Mouse (Mus musculus) lung, embryonic 15.5 days (tissue): ENCODE measurements around the gene Pfkfb2. TPM values are rescaled to one million over a fixed set of nuclear protein-coding genes. Genes with fewer than 3 reads are reported as not detected.
"Not testable (repeated sequence)": the region's sequence is repeated elsewhere in the genome, so short reads cannot be mapped to it uniquely, and the experiment has no call there.

Source experiments
- ATAC-seq: fragments of 200-750 bp; cut with Nextera tagmentation; 2 replicates; pipeline ENCODE4 v1.8.0; 2017; ENCODE audit warnings: moderate number of reproducible peaks, borderline replicate concordance; ENCODE audit not compliant: low FRiP score, low TSS enrichment; ENCODE audit errors: extremely low read depth
- H3K27ac ChIP-seq: fragments of 300-500 bp; sonication (generic); 2 replicates; pipeline ENCODE4 v1.5.1; 2015; ENCODE audit warnings: moderate library complexity, mild to moderate bottlenecking, inconsistent platforms
- H3K27me3 ChIP-seq: fragments of 300-500 bp; sonication (generic); 2 replicates; pipeline ENCODE4 v1.6.1; 2015; ENCODE audit warnings: inconsistent platforms
- H3K36me3 ChIP-seq: fragments of 300-500 bp; sonication (generic); 2 replicates; pipeline ENCODE4 v1.6.1; 2015; ENCODE audit warnings: inconsistent platforms
- H3K4me1 ChIP-seq: fragments of 300-500 bp; sonication (generic); 2 replicates; pipeline ENCODE4 v1.6.1; 2015; ENCODE audit warnings: inconsistent platforms
- H3K4me2 ChIP-seq: fragments of 300-500 bp; sonication (generic); 2 replicates; pipeline ENCODE4 v1.6.1; 2015; ENCODE audit warnings: inconsistent platforms, mild to moderate bottlenecking, moderate library complexity
- H3K4me3 ChIP-seq: fragments of 300-500 bp; sonication (generic); 2 replicates; pipeline ENCODE4 v1.5.1; 2015; ENCODE audit warnings: mild to moderate bottlenecking, inconsistent platforms
- H3K9ac ChIP-seq: fragments of 300-500 bp; sonication (generic); 2 replicates; pipeline ENCODE4 v1.6.1; 2015; ENCODE audit warnings: inconsistent platforms
- H3K9me3 ChIP-seq: fragments of 300-500 bp; sonication (generic); 2 replicates; pipeline ENCODE4 v1.6.1; 2016; ENCODE audit warnings: inconsistent platforms
- WGBS: fragments of 180-500 bp; shearing (Covaris S2); methylation state at CpG from one replicate; pipeline ENCODE4 v1.1.7; 2015; 5-methylcytosine and 5-hydroxymethylcytosine counted together
- polyA plus RNA-seq: library from polyadenylated mRNA; unstranded; fragments of >200 nt; fragmentation: Nextera tagmentation; extraction: Ambion mirVana; gene quantifications from 2 replicates; pipeline ENCODE4 v1.2.1, GENCODE M21; 2015

The Pfkfb2 gene
- polyA plus RNA-seq, 1 experiment from 2014 or later: 9.5 TPM

- Histone ChIP-seq H3K27ac (no peak overlapping the region), H3K4me1 (no peaks in the 10 kb centered on the region), H3K27me3 (no peaks in the 10 kb centered on the region), H3K4me2 (no peak overlapping the region), H3K4me3 (no peak overlapping the region), H3K36me3 (no peaks in the 10 kb centered on the region), H3K9ac (no peak overlapping the region), H3K9me3 (no peaks in the 10 kb centered on the region)
- no peak for ATAC-seq
- WGBS: 75% methylated on average over 2 of the region's 2 CpGs
Observed at GRCm38 (mm10) chr1:130678551-130678950, 50.5 kb downstream of the Pfkfb2 start.

GRCm38 (mm10) chr1:130663576-130663975 lies 65.5 kb downstream of the Pfkfb2 start:
- H3K4me2 ChIP-seq, H3K27ac ChIP-seq, H3K27me3 ChIP-seq, H3K9ac ChIP-seq, H3K4me1 ChIP-seq, H3K36me3 ChIP-seq, ATAC-seq, H3K4me3 ChIP-seq, H3K9me3 ChIP-seq: not testable (repeated sequence)
- WGBS: 84% methylated on average over 5 of the region's 5 CpGs

GRCm38 (mm10) chr1:130661454-130661853 lies 67.6 kb downstream of the Pfkfb2 start, which contains the start of gene C4bp:
Gene C4bp (minus strand): TSS chr1:130661632.
- H3K27ac ChIP-seq: no peak within 1 kb of the TSS
- no peak within 1 kb of the TSS for H3K4me3 ChIP-seq
- no peaks in the 10 kb centered on the region for H3K36me3 ChIP-seq
- no peaks in the 10 kb centered on the region for H3K27me3 ChIP-seq
- no peaks in the 10 kb centered on the region for H3K9me3 ChIP-seq
- no peak within 1 kb of the TSS for H3K9ac ChIP-seq
- WGBS: 17% methylated on average over 3 of the region's 3 CpGs
- ATAC-seq: no peak
- H3K4me1 ChIP-seq: 0 out of 2 replicates have a peak, but pooled peaks cover 2% of the 10 kb centered on the region
- no peak within 1 kb of the TSS for H3K4me2 ChIP-seq

- not testable (repeated sequence) for H3K4me1 ChIP-seq, H3K9me3 ChIP-seq, H3K27me3 ChIP-seq, H3K4me2 ChIP-seq, H3K4me3 ChIP-seq, H3K36me3 ChIP-seq, ATAC-seq, H3K9ac ChIP-seq, H3K27ac ChIP-seq
- 26% methylated on average over 5 of the region's 5 CpGs for WGBS
Observed at GRCm38 (mm10) chr1:130659641-130660040, 69.4 kb downstream of the Pfkfb2 start.

- Histone ChIP-seq H3K4me2 (no peak overlapping the region), H3K9me3 (no peaks in the 10 kb centered on the region), H3K4me3 (no peak overlapping the region), H3K27ac (no peak overlapping the region), H3K27me3 (no peaks in the 10 kb centered on the region), H3K9ac (no peak overlapping the region), H3K36me3 (no peaks in the 10 kb centered on the region), H3K4me1 (no peaks in the 10 kb centered on the region)
- 66% methylated on average over 4 of the region's 4 CpGs for WGBS
- no peak for ATAC-seq
Observed at GRCm38 (mm10) chr1:130644103-130644502, 85.0 kb downstream of the Pfkfb2 start.

DNA sequence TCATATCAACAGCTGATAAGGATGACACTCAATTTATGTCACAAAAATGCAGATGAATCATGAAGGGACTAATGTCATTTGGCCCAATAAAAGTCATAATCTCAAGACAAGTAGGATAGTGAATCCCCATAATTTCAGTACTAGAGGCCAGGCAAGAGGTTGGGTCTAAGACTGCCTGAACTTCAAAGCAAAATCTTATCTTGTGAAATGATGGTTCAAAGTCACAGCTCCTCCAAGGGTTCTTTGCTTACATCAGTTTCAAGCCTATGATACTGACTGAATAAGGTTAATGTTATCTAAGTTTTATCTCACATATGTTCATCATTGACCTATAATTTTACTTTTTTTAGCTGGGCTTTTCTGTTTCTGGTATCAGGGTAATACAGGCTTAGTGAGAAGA lies 88.1 kb downstream of the Pfkfb2 start:
- H3K4me3 ChIP-seq: no peak overlapping the region
- no peaks in the 10 kb centered on the region for H3K27me3 ChIP-seq
- H3K27ac ChIP-seq: no peak overlapping the region
- no peak for ATAC-seq
- no peak overlapping the region for H3K4me2 ChIP-seq
- no peaks in the 10 kb centered on the region for H3K4me1 ChIP-seq
- H3K9ac ChIP-seq: no peak overlapping the region
- no peaks in the 10 kb centered on the region for H3K9me3 ChIP-seq
- H3K36me3 ChIP-seq: no peaks in the 10 kb centered on the region

Other genes with a start within 250 kb of the Pfkfb2 start
- 0.10 and 0.23 TPM in 2 replicates for gene Zp3r, start 99.6 kb downstream of the Pfkfb2 start, polyA plus RNA-seq
- gene C4bp, start 67.6 kb downstream of the Pfkfb2 start, polyA plus RNA-seq: not detected in 2 replicates
- gene Gm29427, start 13.5 kb downstream of the Pfkfb2 start, polyA plus RNA-seq: not detected in 2 replicates
- gene Yod1, start 11.9 kb downstream of the Pfkfb2 start, polyA plus RNA-seq: 13.4 and 16.5 TPM in 2 replicates
- gene AA986860, start 2.7 kb upstream of the Pfkfb2 start, polyA plus RNA-seq: 10.9 and 13.0 TPM in 2 replicates
- gene Fcamr, start 71.6 kb upstream of the Pfkfb2 start, polyA plus RNA-seq: not detected in 2 replicates
- gene Pigr, start 97.4 kb upstream of the Pfkfb2 start, polyA plus RNA-seq: not detected in 2 replicates
- gene Fcmr, start 136.4 kb upstream of the Pfkfb2 start, polyA plus RNA-seq: 0.58 TPM in 1 of 2 replicates, not detected in the other
- gene Il24, start 158.2 kb upstream of the Pfkfb2 start, polyA plus RNA-seq: not detected in 2 replicates
- not detected in 2 replicates for gene Il20, start 182.2 kb upstream of the Pfkfb2 start, polyA plus RNA-seq
- not detected in 2 replicates for gene Il19, start 210.9 kb upstream of the Pfkfb2 start, polyA plus RNA-seq